ENCODE assay signal across 30 mouse cellular contexts in the genomic region with DNA sequence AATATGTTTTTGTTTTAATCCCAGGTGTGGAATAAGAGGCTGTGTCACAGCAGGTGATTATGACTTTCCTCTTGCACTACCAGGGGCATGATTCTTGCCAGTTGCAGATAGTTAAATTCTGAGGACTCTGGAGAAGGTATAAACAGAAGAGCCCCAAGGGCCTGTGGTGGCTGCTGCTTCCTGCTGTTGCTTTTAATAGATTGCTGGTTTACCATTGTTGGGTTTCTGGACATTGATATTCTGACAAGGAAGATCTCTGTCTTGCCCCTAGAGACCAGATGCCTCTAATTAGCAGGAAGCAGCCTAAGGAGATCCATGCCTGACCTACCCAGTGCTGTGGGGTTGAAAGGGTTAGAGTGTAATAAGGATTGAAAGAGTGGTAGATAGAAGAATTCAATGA.
A peak's percentile ranks its signal among the peaks of the same experiment; 100 is the strongest.
DNase-seq lines count a peak whose midpoint lies in the region; ATAC-seq and TF ChIP-seq lines count a peak whose summit lies in the region.
"Had no signal": no experiment of that assay in that cellular context is flagged by ENCODE, and none has a peak within 500 bp of the region (broad histone marks: within the 10 kb centered on the region; RNA-seq: fewer than 3 reads in every experiment).

No protein-coding gene starts in this region.

- no peak overlapping the region for H3K4me3 ChIP-seq in midbrain, embryonic 12.5 days
- H3K4me3 ChIP-seq in midbrain, embryonic 15.5 days, result no peak overlapping the region
- H3K4me3 ChIP-seq in CH12.LX (replicated peaks in 1 of 3; ENCODE audit: low read depth in 2 of 3, low read length in 2 of 3, poor library complexity in 1 of 3), result no peak overlapping the region
- H3K4me3 ChIP-seq in intestine, postnatal 0 days (ENCODE audit: low read depth, low read length), result no peak overlapping the region
- H3K4me3 ChIP-seq: embryonic facial prominence, embryonic 12.5 days; heart, embryonic 13.5 days; hindbrain, embryonic 10.5 days; hindbrain, embryonic 15.5 days; kidney, embryonic 15.5 days; layer of hippocampus, adult 2 months; left cerebral cortex, adult 2 months; limb, embryonic 13.5 days; neural tube, embryonic 13.5 days had no signal

- 0 out of 2 replicates have a peak overlapping the region, but pooled peaks have one; percentile 35 for H3K27ac ChIP-seq in midbrain, embryonic 12.5 days (replicated peaks)
- no peak overlapping the region for H3K27ac ChIP-seq in midbrain, embryonic 15.5 days
- no peak overlapping the region for H3K27ac ChIP-seq in CH12.LX (ENCODE audit: insufficient read depth, low read depth)
- H3K27ac ChIP-seq in intestine, postnatal 0 days (ENCODE audit: low read depth, low read length), result no peak overlapping the region
- H3K27ac ChIP-seq: embryonic facial prominence, embryonic 12.5 days; heart, embryonic 13.5 days; hindbrain, embryonic 10.5 days; hindbrain, embryonic 15.5 days; kidney, embryonic 15.5 days; layer of hippocampus, adult 2 months; left cerebral cortex, adult 2 months; limb, embryonic 13.5 days; liver, embryonic 14.5 days; neural tube, embryonic 13.5 days had no signal

- DNase-seq in A20 (ENCODE audit: low read depth, low spot score) (peak; percentile 39), CH12.LX (ENCODE audit: extremely low read depth) (peak; percentile 77)
- no peak for DNase-seq in right cerebral cortex, postnatal 25 days
- DNase-seq: adrenal gland, postnatal 25 days; cerebellum, adult 2 months; cerebellum, postnatal 25 days; heart, postnatal 10 days; kidney, adult 18-20 months; kidney, postnatal 25 days; lung, embryonic 14.5 days; lung, postnatal 14 days; thymus, adult 2 months; thymus, postnatal 4 days had no signal

- TF ChIP-seq EP300 in CH12.LX (IDR thresholded peaks at IDR 0.05; ENCODE audit: low read length), result peak; percentile 76

- dilution Hi-C loops in CH12.LX (cut with MboI; ENCODE audit: extremely low pct_ligation_motif_present, extremely low pct_unique_long_range_greater_than_20kb, low sequenced_read_pairs), result no loop called here

- H3K4me2 ChIP-seq in midbrain, embryonic 12.5 days (replicated peaks), result no peak overlapping the region
- H3K4me2 ChIP-seq in midbrain, embryonic 15.5 days, result no peak overlapping the region
- 0 out of 2 replicates have a peak overlapping the region, but pooled peaks have one; percentile 33 for H3K4me2 ChIP-seq in CH12.LX (ENCODE audit: insufficient read depth, low read depth, poor library complexity, severe bottlenecking)
- no peak overlapping the region for H3K4me2 ChIP-seq in intestine, postnatal 0 days (replicated peaks; ENCODE audit: low read depth)
- H3K4me2 ChIP-seq: embryonic facial prominence, embryonic 12.5 days; heart, embryonic 13.5 days; hindbrain, embryonic 15.5 days; kidney, embryonic 15.5 days; limb, embryonic 13.5 days; lung, embryonic 14.5 days; neural tube, embryonic 13.5 days had no signal

- TF ChIP-seq CTCF in CH12.LX (conservative IDR thresholded peaks at IDR 0.05 in 1 of 2, IDR thresholded peaks at IDR 0.05 in 1 of 2; ENCODE audit: low read depth in 2 of 2, low read length in 2 of 2), result no peak
- no peak for TF ChIP-seq CTCF in intestine, postnatal 0 days (IDR thresholded peaks at IDR 0.05; ENCODE audit: low read depth)

- no peaks in the 10 kb centered on the region for H3K9me3 ChIP-seq in midbrain, embryonic 12.5 days
- no peaks in the 10 kb centered on the region for H3K9me3 ChIP-seq in midbrain, embryonic 15.5 days
- no peaks in the 10 kb centered on the region for H3K9me3 ChIP-seq in CH12.LX (replicated peaks; ENCODE audit: low read length)
- H3K9me3 ChIP-seq in intestine, postnatal 0 days (ENCODE audit: control insufficient read depth), result no peaks in the 10 kb centered on the region
- H3K9me3 ChIP-seq: embryonic facial prominence, embryonic 12.5 days; heart, embryonic 13.5 days; hindbrain, embryonic 10.5 days; hindbrain, embryonic 15.5 days; kidney, embryonic 15.5 days; limb, embryonic 13.5 days; neural tube, embryonic 13.5 days had no signal

- no peak overlapping the region for H3K9ac ChIP-seq in midbrain, embryonic 12.5 days (replicated peaks)
- no peak overlapping the region for H3K9ac ChIP-seq in midbrain, embryonic 15.5 days
- no peak overlapping the region for H3K9ac ChIP-seq in CH12.LX (ENCODE audit: insufficient read depth, low read depth)
- no peak overlapping the region for H3K9ac ChIP-seq in intestine, postnatal 0 days (ENCODE audit: low read depth, low read length)
- H3K9ac ChIP-seq: embryonic facial prominence, embryonic 12.5 days; heart, embryonic 13.5 days; hindbrain, embryonic 15.5 days; kidney, embryonic 15.5 days; limb, embryonic 13.5 days; liver, embryonic 14.5 days; lung, embryonic 14.5 days; neural tube, embryonic 13.5 days had no signal

- H3K27me3 ChIP-seq in midbrain, embryonic 12.5 days, result no peaks in the 10 kb centered on the region
- no peaks in the 10 kb centered on the region for H3K27me3 ChIP-seq in midbrain, embryonic 15.5 days (replicated peaks)
- no peaks in the 10 kb centered on the region for H3K27me3 ChIP-seq in CH12.LX (replicated peaks)
- no peaks in the 10 kb centered on the region for H3K27me3 ChIP-seq in intestine, postnatal 0 days (replicated peaks; ENCODE audit: control insufficient read depth, insufficient read depth, low read length)
- H3K27me3 ChIP-seq: embryonic facial prominence, embryonic 12.5 days; heart, embryonic 13.5 days; hindbrain, embryonic 15.5 days; kidney, embryonic 15.5 days; limb, embryonic 13.5 days; neural tube, embryonic 13.5 days had no signal

- TF ChIP-seq RAD21 in CH12.LX (IDR thresholded peaks at IDR 0.05; ENCODE audit: low read depth, low read length), result no peak

- in situ Hi-C loops in CH12.LX (cut with MboI; ENCODE audit: low pct_ligation_motif_present, low pct_unique_long_range_greater_than_20kb, low sequenced_read_pairs), result no loop called here

- no peaks in the 10 kb centered on the region for H3K36me3 ChIP-seq in midbrain, embryonic 12.5 days
- H3K36me3 ChIP-seq in midbrain, embryonic 15.5 days (replicated peaks), result no peaks in the 10 kb centered on the region
- no peaks in the 10 kb centered on the region for H3K36me3 ChIP-seq in CH12.LX (replicated peaks in 1 of 2; ENCODE audit: control insufficient read depth in 1 of 2, insufficient read depth in 1 of 2, low read length in 1 of 2)
- H3K36me3 ChIP-seq in intestine, postnatal 0 days (ENCODE audit: control insufficient read depth, insufficient read depth), result no peaks in the 10 kb centered on the region
- H3K36me3 ChIP-seq: embryonic facial prominence, embryonic 12.5 days; heart, embryonic 13.5 days; hindbrain, embryonic 10.5 days; hindbrain, embryonic 15.5 days; kidney, embryonic 15.5 days; limb, embryonic 13.5 days; neural tube, embryonic 13.5 days had no signal

- H3K4me1 ChIP-seq in midbrain, embryonic 12.5 days, result no peaks in the 10 kb centered on the region
- H3K4me1 ChIP-seq in midbrain, embryonic 15.5 days, result no peaks in the 10 kb centered on the region
- peaks cover 37 to 70% of the 10 kb centered on the region in 2 experiments for H3K4me1 ChIP-seq in CH12.LX (ENCODE audit: control insufficient read depth in 1 of 2, insufficient read depth in 2 of 2)
- H3K4me1 ChIP-seq in intestine, postnatal 0 days (replicated peaks; ENCODE audit: control insufficient read depth, insufficient read depth, low read length), result no peaks in the 10 kb centered on the region
- H3K4me1 ChIP-seq: embryonic facial prominence, embryonic 12.5 days; heart, embryonic 13.5 days; hindbrain, embryonic 15.5 days had no signal

- TF ChIP-seq POLR2A in CH12.LX (IDR thresholded peaks at IDR 0.05; ENCODE audit: low read depth, low read length), result no peak

- no peaks in the 10 kb centered on the region for H3K79me2 ChIP-seq in CH12.LX (replicated peaks; ENCODE audit: control insufficient read depth, extremely low read depth, insufficient read depth, poor library complexity, severe bottlenecking)

- ATAC-seq in midbrain, embryonic 12.5 days (ENCODE audit: low FRiP score, low read depth), result no peak
- ATAC-seq in midbrain, embryonic 15.5 days (replicated peaks), result no peak
- peak; percentile 43 to 62; a peak in 2 of 4 replicates for ATAC-seq in hematopoietic stem cell, adult 5-6 weeks (replicated peaks in 1 of 2; ENCODE audit: insufficient read depth in 1 of 2, low FRiP score in 2 of 2, low TSS enrichment in 1 of 2, low read depth in 1 of 2, poor library complexity in 2 of 2, severe bottlenecking in 2 of 2)
- ATAC-seq in monocyte, adult 5-6 weeks (replicated peaks; ENCODE audit: insufficient number of reproducible peaks, low FRiP score, low TSS enrichment, poor library complexity, severe bottlenecking), result no peak
- no peak for ATAC-seq in intestine, postnatal 0 days
- ATAC-seq: forebrain, embryonic 16.5 days; inflammation-experienced regulatory T-cells, adult 6 months had no signal

TF ChIP-seq in CH12.LX, 34 proteins besides CTCF, POLR2A, EP300 and RAD21:
- TF ChIP-seq KAT2A (IDR thresholded peaks at IDR 0.05; ENCODE audit: insufficient replicate concordance, low read length), result 0 out of 2 replicates have a peak, but pooled peaks have one; percentile 19
- TF ChIP-seq TCF12 (IDR thresholded peaks at IDR 0.05; ENCODE audit: low read depth, low read length), result peak; percentile 46; the same call in 1 of the 2 replicates
- peak; percentile 58 for TF ChIP-seq ETS1 (conservative IDR thresholded peaks at IDR 0.05; ENCODE audit: low read depth, low read length)
- no peak for TF ChIP-seq CHD1 (IDR thresholded peaks at IDR 0.05; ENCODE audit: low read depth, low read length)
- no peak for TF ChIP-seq MAFK (IDR thresholded peaks at IDR 0.05; ENCODE audit: insufficient replicate concordance, low read length)
- peak; percentile 94 for TF ChIP-seq MEF2A (IDR thresholded peaks at IDR 0.05; ENCODE audit: borderline replicate concordance, low read depth, low read length)
- TF ChIP-seq ELF1 (IDR thresholded peaks at IDR 0.05; ENCODE audit: low read depth, low read length), result 0 out of 2 replicates have a peak, but pooled peaks have one; percentile 10
- peak; percentile 42; the same call in 1 of the 2 replicates for TF ChIP-seq BHLHE40 (IDR thresholded peaks at IDR 0.05; ENCODE audit: low read depth, low read length)
TF ChIP-seq in CH12.LX: peak in this region for 6.

Comparison
In these comparisons a context has a peak if more than half of its experiments do, and no peak if none do; other contexts are left out.
1. ATAC-seq: peak in hematopoietic stem cell, adult 5-6 weeks (2 of 2); none in midbrain, embryonic 12.5 days (single experiment), midbrain, embryonic 15.5 days (single experiment), monocyte, adult 5-6 weeks (single experiment) and intestine, postnatal 0 days (single experiment).